Mouse (Mus musculus): Measurements from ENCODE around the gene Atxn7.

Gene Atxn7

DNA sequence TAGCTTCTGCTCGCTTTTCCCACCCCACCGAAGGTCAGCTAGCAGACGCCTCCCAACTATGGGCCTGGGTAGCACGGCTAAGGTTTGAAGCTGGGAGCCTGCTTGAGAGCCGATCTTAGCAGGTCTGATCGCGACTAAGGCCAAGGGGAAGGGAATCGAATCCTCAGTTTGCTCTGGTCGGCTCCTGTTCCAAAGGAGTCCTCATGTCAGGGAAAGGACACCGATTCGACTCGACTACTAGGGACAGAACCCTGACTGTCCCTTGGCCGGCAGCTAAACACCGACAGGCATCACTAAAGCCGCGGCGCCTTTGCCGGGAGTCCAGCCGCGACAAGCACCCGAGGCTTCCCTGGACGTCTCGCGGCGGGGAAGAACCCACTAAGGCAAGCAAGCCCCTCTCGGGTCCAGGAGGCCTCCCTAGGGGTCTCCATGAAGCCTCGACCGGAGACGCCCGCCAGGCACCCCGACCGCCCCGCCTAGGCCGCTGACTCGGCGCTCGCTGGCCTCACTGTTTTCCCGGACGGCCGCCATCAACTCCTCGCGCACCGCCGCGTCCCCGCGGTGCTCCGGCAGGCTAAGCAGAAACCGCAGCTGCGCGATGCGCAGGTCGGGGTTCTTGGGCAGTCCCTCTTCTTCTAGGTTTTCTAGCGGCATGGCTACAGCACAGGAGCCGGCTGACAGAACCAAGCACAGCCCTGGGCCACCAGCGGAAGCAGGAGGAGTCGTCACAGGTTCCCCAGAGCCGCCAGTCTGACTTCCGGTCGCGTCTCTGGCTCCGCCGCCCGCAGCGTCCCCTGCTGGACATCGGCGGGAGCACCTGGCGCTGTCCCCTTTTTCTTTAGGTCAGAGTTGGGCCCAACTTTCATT, 159.2 kb downstream of the Atxn7 start, which contains the start of gene Psmd6:
TSS of gene Psmd6 (minus strand) at position 755 of the 867 bp plus-strand sequence.
- DNase-seq (ENCODE audit: low read depth, low spot score), result peak; percentile 89
